Mouse (Mus musculus): ENCODE measurements around the gene Nat8f7.
"Not testable (repeated sequence)": the region's sequence is repeated elsewhere in the genome, so short reads cannot be mapped to it uniquely, and the experiment has no call there.

Gene Nat8f7

GRCm38 (mm10) chr6:85713105-85713504 is at the start of gene Nat8f7:
TSS of gene Nat8f7 (minus strand) at chr6:85713205.
- not testable (repeated sequence) for DNase-seq

GRCm38 (mm10) chr6:85762678-85763077 is 49.7 kb upstream of the Nat8f7 start:
- not testable (repeated sequence) for DNase-seq

DNA sequence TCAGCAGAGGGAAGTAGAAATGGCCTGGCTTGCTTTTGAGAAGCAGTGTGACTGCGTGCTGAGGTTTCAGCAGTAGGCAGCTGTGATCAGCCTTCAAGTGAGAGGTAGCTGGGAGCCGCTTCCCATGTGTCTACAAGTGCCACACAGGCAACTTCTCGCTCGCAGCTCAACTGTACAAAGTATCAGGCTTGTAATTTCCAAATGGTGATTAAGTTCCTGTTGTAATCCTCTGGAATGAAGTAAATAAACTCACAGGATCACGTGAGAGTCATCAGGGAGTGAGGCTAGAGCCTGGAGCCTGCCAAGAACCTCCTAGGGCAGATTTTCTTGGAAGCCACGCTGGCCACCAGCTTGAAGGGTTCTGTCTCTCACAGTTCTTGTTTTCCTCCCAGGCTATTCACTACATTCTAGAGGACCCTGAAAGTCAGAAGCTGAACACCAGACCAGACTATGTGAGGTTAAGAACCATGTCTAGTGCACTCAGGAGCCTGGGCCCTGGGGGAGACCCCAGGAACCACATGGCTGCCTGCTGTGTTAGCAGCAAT is 42.8 kb upstream of the Nat8f7 start:
- not testable (repeated sequence) for DNase-seq

- not testable (repeated sequence) for DNase-seq
These were observed 3.4 kb downstream of the Nat8f7 start for GRCm38 (mm10) chr6:85709607-85710006.

GRCm38 (mm10) chr6:85709206-85709605 is 3.8 kb downstream of the Nat8f7 start:
- not testable (repeated sequence) for DNase-seq

DNA sequence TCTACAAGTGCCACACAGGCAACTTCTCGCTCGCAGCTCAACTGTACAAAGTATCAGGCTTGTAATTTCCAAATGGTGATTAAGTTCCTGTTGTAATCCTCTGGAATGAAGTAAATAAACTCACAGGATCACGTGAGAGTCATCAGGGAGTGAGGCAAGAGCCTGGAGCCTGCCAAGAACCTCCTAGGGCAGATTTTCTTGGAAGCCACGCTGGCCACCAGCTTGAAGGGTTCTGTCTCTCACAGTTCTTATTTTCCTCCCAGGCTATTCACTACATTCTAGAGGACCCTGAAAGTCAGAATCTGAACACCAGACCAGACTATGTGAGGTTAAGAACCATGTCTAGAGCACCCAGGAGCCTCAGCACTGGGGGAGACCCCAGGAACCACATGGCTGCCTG is 11.1 kb downstream of the Nat8f7 start:
- not testable (repeated sequence) for DNase-seq
